Mouse (Mus musculus) lung, adult 2 months (tissue): ENCODE measurements around the gene Phf5a.

ENCODE experiments used
- CTCF ChIP-seq: fragments of 200-500 bp; IDR thresholded peaks from 2 replicates; pipeline ENCODE4 v1.5.1; 2011; ENCODE audit warnings: mild to moderate bottlenecking, low read length, control low read depth; ENCODE audit not compliant: insufficient read depth
- POLR2A ChIP-seq: fragments of 200-500 bp; IDR thresholded peaks from 2 replicates; pipeline ENCODE4 v1.6.1; 2011; ENCODE audit warnings: low read depth, mild to moderate bottlenecking, control low read depth, low read length, borderline replicate concordance; ENCODE audit errors: extremely low read depth

GRCm38 (mm10) chr15:81850718-81851117 lies 21.0 kb downstream of the Phf5a start:
- TF ChIP-seq CTCF (no peak), POLR2A (no peak)
